Mouse (Mus musculus): ENCODE measurements around the gene Herc3.
"Not testable (repeated sequence)": the region's sequence is repeated elsewhere in the genome, so short reads cannot be mapped to it uniquely, and the experiment has no call there.

Herc3 gene

GRCm38 (mm10) chr6:58862446-58862993 is 31.3 kb downstream of the Herc3 start:
- no peak for DNase-seq

- DNase-seq, result no peak
Measured at GRCm38 (mm10) chr6:58863631-58864235, 32.5 kb downstream of the Herc3 start.

DNA sequence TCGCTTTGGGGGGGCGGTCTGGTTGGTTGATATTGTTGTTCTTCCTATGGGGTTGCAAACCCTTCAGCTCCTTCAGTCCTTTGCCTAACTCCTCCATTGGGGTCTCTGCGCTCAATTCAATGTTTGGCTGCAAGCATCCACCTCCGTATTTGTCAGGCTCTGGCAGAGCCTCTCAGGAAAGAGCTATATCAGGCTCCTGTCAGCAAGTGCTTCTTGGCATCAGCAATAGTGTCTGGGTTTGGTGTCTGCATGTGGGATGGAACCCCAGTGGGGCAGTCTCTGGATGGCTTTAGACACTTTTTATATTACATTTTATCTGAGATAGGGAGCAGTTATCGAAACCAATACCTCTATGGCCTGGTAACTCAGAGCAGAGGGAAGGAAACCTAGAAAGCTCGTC is 36.6 kb downstream of the Herc3 start:
- DNase-seq, result not testable (repeated sequence)

DNA sequence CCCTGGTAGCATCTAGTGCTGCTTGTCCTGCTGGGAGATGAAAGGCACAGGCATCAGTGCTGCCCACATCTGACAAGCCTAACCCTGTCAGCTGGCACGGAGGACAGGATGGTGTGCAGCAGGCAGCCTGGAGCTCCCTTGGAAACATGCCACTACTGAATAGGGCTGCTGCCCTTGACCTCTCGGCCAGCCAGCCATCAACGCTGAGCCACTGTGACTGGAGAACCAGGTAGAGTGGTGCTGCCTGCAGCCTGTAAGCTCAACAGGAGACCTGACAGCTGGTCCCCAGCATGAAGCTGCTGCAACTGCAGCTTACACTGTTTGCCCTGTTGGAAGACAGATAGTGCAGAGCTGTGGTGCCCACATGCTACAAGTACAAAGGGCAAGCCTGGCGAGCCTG is 48.3 kb downstream of the Herc3 start:
- DNase-seq, result peak; percentile 45

GRCm38 (mm10) chr6:58879987-58880386 is 48.7 kb downstream of the Herc3 start:
- DNase-seq, result no peak

DNA sequence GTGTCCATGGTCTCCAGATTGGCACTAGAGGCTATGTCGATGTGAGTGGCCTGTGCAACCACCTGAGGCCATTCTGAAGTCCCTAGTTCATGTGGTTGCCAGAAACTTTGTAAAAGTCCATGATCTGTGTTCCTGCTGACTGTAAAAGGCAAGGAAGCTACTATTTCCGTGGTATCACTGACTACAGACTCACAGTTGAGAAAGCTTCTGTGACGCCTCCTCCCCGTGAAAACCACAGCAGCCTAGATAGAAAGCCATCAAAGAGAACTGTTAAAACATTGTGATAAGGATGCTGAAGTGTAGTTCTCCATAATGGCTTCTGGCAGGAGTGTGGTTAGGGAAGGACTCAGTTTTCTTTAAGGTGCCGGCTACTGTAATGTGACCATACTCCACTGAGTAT is 49.6 kb downstream of the Herc3 start:
- no peak for DNase-seq

- DNase-seq, result no peak
Measured at GRCm38 (mm10) chr6:58881363-58881762, 50.1 kb downstream of the Herc3 start.

DNA sequence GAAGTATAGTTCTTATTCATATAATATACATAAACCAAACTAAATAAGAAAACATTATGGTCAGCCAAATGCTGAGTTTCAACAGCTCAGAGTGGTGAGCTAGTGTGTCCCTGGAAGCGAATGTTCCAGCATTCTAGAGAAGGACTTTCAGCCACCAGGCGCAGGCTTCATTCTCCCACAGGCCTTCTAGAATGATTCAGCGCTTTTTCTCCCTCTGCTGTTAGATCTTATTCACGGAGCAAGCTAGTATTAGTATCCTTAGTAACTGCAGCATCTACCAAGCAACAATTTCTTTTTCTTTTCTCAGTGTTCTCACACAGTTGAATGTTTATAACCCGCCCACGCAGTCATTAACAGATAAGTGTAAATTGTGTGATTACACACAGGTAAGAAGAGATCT is 51.0 kb downstream of the Herc3 start:
- DNase-seq, result no peak

DNA sequence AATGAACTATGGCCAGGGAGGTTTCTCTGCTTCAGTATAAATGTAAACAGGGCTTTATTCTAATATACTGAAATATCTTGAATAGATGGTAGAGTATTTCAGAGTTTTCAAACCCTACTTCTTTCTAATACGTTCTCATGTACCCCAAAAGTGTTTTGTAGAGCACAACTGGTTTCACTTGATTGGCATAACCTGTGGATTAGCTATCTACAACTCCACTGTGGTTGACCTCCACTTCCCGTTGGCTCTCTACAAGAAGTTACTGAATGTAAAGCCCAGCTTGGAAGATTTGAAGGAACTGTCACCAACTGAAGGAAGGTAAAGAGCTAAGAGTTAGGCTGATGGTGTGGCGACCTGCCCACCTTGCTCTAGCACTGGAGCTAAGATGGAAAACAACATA is 58.7 kb downstream of the Herc3 start:
- no peak for DNase-seq

- no peak for DNase-seq
Measured at GRCm38 (mm10) chr6:58893307-58893706, 62.0 kb downstream of the Herc3 start.

DNA sequence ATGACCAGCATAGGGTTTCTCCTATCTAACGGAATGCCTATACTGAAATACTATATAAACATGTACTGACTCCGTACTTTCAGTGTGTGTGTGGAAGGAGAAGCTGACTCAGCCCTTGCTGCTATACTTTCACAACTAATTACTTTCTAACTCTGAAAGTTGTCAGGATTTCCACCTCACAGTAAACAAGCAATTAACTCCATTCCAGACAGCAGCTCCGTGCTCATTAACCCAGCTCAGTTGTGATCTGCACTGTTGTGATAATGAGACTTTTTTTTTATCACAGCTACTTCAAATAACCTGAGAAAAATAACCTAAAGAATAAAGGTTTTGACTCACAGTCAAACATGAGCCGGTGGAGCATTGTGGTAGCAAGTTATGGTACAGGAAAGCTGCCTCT is 63.7 kb downstream of the Herc3 start:
- no peak for DNase-seq

GRCm38 (mm10) chr6:58896648-58897047 is 65.4 kb downstream of the Herc3 start:
- DNase-seq, result no peak

GRCm38 (mm10) chr6:58899076-58899475 is 67.8 kb downstream of the Herc3 start:
- DNase-seq, result no peak

- DNase-seq, result no peak
Measured at GRCm38 (mm10) chr6:58900536-58900935, 69.3 kb downstream of the Herc3 start.

DNA sequence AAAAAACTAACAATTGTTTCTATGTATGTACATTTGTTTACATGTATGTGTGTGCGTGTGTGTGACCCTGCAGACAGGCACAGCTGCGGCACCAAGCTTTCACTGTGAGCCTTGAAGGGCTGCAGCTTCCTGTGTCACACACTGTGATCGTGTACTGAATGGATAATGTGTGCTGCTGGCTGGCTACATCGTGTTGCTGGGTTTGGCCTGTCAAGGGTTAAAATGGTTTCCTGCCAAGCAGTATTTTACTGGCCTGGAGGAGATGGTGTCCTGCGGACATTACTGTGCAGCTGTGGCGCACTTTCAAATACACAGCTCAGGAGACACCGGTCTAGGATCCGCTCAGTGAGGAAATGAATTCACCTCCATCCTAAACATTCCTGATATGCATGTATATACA is 71.9 kb downstream of the Herc3 start:
- DNase-seq, result no peak

DNA sequence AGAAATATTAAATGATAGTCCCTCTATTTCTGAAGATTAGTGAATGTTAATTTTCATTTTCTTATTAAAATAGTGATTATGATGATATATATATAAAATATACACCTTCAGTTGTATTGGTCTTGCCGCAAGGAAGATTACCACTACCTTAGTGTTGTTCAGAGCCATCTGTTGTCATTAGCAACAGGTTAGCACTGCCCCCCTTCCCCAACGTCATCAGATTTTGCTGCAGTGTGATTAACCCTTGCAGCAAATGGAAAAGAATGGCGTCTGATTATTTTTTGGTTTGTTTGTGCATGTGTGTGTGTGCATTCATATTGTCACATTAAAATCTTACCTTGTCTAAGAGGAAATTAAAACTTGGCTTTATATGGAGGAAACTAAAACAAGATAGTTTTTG is 73.3 kb downstream of the Herc3 start:
- DNase-seq, result no peak

DNA sequence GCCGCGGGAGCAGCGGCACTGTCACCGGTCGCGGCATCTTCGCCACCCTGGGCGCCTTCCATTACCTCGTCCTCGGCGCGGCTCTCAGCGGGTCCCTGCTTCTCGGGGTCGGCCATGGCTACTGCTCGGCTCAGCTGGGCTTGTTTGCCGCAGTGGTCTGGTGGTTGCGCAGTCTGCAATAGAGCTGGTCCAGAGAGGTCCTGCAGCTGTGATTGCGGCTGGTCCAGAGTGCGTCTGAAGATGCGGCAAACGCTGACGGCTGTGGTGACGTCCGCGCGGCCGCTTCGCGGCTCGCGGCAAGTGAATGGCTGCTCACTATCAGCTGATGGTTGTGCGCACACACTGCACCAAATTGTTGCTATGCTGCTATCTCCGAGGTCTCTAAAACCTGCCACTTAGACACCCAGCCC is 75.6 kb downstream of the Herc3 start, which contains the start of gene Nap1l5:
TSS of gene Nap1l5 (minus strand) at position 225 of the 410 bp plus-strand sequence.
- peak; percentile 32 for DNase-seq

DNA sequence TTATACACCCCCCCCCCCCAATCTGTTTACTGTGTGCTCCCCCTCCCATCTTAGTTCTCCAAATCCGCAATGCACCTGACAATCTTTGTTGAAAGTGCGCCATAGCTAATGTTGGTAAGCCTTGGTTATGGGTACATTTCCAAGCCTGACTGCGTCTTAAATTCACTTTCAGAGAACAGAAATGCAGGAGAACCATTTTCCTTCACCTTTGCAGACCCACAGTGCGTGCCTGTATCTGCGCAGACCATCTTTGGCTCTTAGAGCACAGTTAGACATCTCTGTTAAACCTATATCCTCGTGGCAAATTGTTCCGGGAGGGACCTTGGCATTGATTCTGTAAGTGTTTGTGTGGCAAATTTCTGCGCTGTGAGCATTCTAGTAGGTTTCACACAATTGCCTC is 76.1 kb downstream of the Herc3 start:
- no peak for DNase-seq

DNA sequence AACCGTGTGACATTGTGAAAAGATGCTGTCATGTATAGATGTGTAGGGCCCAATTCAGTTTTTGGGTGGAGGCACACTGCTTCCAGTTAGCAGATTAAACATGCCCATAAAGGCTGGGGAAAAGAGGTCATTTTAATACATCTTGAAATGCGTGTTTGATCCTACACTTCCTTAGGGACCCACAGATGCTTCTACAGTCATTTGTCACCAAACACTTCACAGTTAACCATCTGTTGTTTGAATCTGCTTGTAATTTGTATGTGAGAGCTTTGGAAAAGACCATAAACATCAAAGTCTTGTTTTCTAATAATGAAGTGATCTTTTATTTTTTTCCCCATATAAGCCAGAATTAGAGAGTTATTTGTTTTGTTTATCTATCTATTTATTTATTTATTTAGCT is 76.5 kb downstream of the Herc3 start:
- no peak for DNase-seq

DNA sequence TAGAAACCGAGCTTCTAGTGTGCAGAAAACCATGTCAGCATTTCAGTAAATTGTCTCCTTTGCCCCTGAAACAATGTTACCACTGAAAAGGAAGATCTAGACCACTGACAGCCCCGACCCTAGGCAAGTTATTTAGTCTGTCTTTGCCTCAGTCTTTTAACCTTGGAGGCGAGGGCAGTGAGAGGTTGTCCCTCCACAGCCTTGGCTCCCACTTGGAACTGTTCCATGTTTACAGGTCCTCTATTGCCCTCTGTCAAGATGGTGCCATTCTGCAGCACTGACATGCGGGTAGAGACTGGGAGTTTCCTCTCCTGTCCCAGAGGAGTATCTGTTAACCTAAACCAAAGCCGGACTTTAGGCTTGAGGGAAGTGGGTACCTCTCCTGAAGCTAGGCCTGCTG is 81.6 kb downstream of the Herc3 start:
- DNase-seq, result no peak

DNA sequence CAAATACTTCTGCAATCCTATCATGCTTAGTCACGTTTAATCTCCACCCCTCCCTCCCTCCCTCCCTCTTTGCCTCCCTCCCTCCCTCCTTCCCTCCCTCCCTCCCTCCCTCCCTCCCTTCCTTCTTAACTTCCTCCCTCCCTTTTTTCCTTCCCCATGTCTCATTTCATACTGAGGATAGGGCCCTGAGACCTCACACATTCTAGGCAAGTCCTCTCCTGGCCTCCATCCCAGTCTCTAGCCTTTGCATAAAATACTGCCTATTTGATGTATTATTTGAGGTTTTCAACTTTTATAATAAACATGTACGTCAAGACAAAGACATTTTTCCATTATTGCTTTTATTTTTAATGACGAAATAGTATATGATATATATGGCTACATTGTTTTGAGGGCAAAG is 82.3 kb downstream of the Herc3 start:
- no peak for DNase-seq

GRCm38 (mm10) chr6:58913971-58914370 is 82.7 kb downstream of the Herc3 start:
- DNase-seq, result no peak

DNA sequence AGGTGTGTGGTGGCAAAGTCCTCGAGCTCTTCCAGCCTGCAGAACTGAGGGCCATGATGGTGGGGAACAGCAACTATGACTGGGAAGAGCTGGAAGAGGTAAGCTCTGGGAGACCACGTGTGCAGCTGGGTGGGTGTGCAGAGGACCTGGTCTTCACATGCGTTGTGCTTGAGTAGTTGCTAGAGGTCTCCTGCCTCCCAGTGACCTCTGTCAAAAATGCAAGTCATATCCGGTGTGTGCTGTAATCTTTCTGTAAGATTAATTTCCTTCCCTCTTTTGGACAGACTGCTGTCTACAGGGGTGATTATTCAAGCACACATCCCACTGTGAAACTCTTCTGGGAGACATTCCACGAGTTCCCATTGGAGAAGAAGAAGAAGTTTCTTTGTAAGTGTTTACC is 85.2 kb downstream of the Herc3 start:
- no peak for DNase-seq

- no peak for DNase-seq
Measured at GRCm38 (mm10) chr6:58920735-58921134, 89.5 kb downstream of the Herc3 start.

- DNase-seq, result no peak
Measured at GRCm38 (mm10) chr6:58921623-58922022, 90.4 kb downstream of the Herc3 start.

All from kidney, adult 11 months (tissue).